Mouse (Mus musculus) c-Kit-positive CD71-positive TER-119-negative erythroid progenitor cells, embryonic 14.5 days (primary cell): ENCODE results near the gene Zcwpw1.
"Not testable (repeated sequence)": the region's sequence is repeated elsewhere in the genome, so short reads cannot be mapped to it uniquely, and the experiment has no call there.

Source experiments
- DNase-seq: peaks from one replicate; pipeline ENCODE4 v3.0.0-alpha.2; 2013; ENCODE audit warnings: low read depth

Zcwpw1 gene

GRCm38 (mm10) chr5:137787151-137787928 lies at the start of gene Zcwpw1, which contains the start of gene Mepce:
TSS of gene Zcwpw1 (plus strand) at chr5:137787798.
TSS of gene Mepce (minus strand) at chr5:137787655.
- peak; percentile 90 for DNase-seq

GRCm38 (mm10) chr5:137738516-137738915 lies 49.1 kb upstream of the Zcwpw1 start:
- no peak for DNase-seq

GRCm38 (mm10) chr5:137739471-137739870 lies 48.1 kb upstream of the Zcwpw1 start:
- DNase-seq = no peak

GRCm38 (mm10) chr5:137740506-137740905 lies 47.1 kb upstream of the Zcwpw1 start:
- no peak for DNase-seq

- peak; percentile 78 for DNase-seq
Measured at GRCm38 (mm10) chr5:137741023-137741931, 46.3 kb upstream of the Zcwpw1 start, which contains the start of gene Nyap1. TSS of gene Nyap1 (minus strand) at chr5:137741607.

- DNase-seq = no peak
Measured at GRCm38 (mm10) chr5:137742048-137742447, 45.5 kb upstream of the Zcwpw1 start.

- no peak for DNase-seq
Measured at GRCm38 (mm10) chr5:137742836-137743235, 44.8 kb upstream of the Zcwpw1 start.

GRCm38 (mm10) chr5:137744197-137744596 lies 43.4 kb upstream of the Zcwpw1 start:
- DNase-seq = no peak

- DNase-seq = peak; percentile 77
Measured at GRCm38 (mm10) chr5:137745214-137746171, 42.1 kb upstream of the Zcwpw1 start, which contains the start of gene Tsc22d4. TSS of gene Tsc22d4 (plus strand) at chr5:137745730.

GRCm38 (mm10) chr5:137746282-137746850 lies 41.2 kb upstream of the Zcwpw1 start:
- peak; percentile 56 for DNase-seq

GRCm38 (mm10) chr5:137746851-137747325 lies 40.7 kb upstream of the Zcwpw1 start:
- no peak for DNase-seq

- no peak for DNase-seq
Measured at GRCm38 (mm10) chr5:137747326-137747961, 40.2 kb upstream of the Zcwpw1 start.

- DNase-seq = no peak
Measured at GRCm38 (mm10) chr5:137748130-137748770, 39.3 kb upstream of the Zcwpw1 start.

GRCm38 (mm10) chr5:137749196-137749836 lies 38.3 kb upstream of the Zcwpw1 start:
- peak; percentile 42 for DNase-seq

- DNase-seq = not testable (repeated sequence)
Measured at GRCm38 (mm10) chr5:137750212-137750611, 37.4 kb upstream of the Zcwpw1 start.

GRCm38 (mm10) chr5:137751221-137751887 lies 36.2 kb upstream of the Zcwpw1 start:
- DNase-seq = no peak

GRCm38 (mm10) chr5:137751988-137752387 lies 35.6 kb upstream of the Zcwpw1 start:
- no peak for DNase-seq

- DNase-seq = no peak
Measured at GRCm38 (mm10) chr5:137753111-137753832, 34.3 kb upstream of the Zcwpw1 start.
